Mouse (Mus musculus) lung, embryonic 14.5 days (tissue): ENCODE measurements at regions not wholly inside any gene's neighbourhood (a gene's known extent, or its start where the extent isn't known, plus 50 kb on each side); places are given as distances from the start of the nearest gene placed in this dataset.

ENCODE experiments used
- ATAC-seq: fragments of 200-750 bp; cut with Nextera tagmentation; 2 replicates; pipeline ENCODE4 v1.8.0; 2017; ENCODE audit warnings: mild to moderate bottlenecking, moderate TSS enrichment, moderate library complexity; ENCODE audit not compliant: insufficient read depth
- DNase-seq: peaks from one replicate; pipeline ENCODE4 v3.0.0-alpha.2; 2015
- H3K27ac ChIP-seq: fragments of 300-500 bp; sonication (generic); 2 replicates; pipeline ENCODE4 v1.5.1; 2014; ENCODE audit warnings: low read depth, mild to moderate bottlenecking, moderate library complexity
- H3K27me3 ChIP-seq: fragments of 300-500 bp; sonication (generic); 2 replicates; pipeline ENCODE4 v1.6.1; 2014; ENCODE audit warnings: low read length, control low read depth; ENCODE audit not compliant: insufficient read depth
- H3K36me3 ChIP-seq: fragments of 300-500 bp; sonication (generic); 2 replicates; pipeline ENCODE4 v1.6.1; 2014; ENCODE audit warnings: control low read depth; ENCODE audit not compliant: insufficient read depth
- H3K4me1 ChIP-seq: fragments of 300-500 bp; sonication (generic); 2 replicates; pipeline ENCODE4 v1.6.1; 2014; ENCODE audit warnings: antibody characterized with exemption, control low read depth; ENCODE audit not compliant: insufficient read depth
- H3K4me2 ChIP-seq: fragments of 300-500 bp; sonication (generic); 2 replicates; pipeline ENCODE4 v1.6.1; 2014; ENCODE audit warnings: mild to moderate bottlenecking
- H3K4me3 ChIP-seq: fragments of 300-500 bp; sonication (generic); 2 replicates; pipeline ENCODE4 v1.5.1; 2014; ENCODE audit warnings: low read depth, low read length
- H3K9ac ChIP-seq: fragments of 300-500 bp; sonication (generic); 2 replicates; pipeline ENCODE4 v1.6.1; 2014
- H3K9me3 ChIP-seq: fragments of 300-500 bp; sonication (generic); 2 replicates; pipeline ENCODE4 v1.6.1; 2016; ENCODE audit warnings: low read depth, low read length, control low read depth
- CTCF ChIP-seq: IDR thresholded peaks from 2 replicates; pipeline ENCODE4 v1.5.1; 2016; ENCODE audit warnings: antibody characterized with exemption, low read depth
- WGBS: fragments of 180-500 bp; shearing (Covaris S2); extraction: QIAGEN DNeasy Blood & Tissue Kit; methylation state at CpG from one replicate; pipeline ENCODE4 v1.1.7; 2014; 5-methylcytosine and 5-hydroxymethylcytosine counted together

- 0 out of 2 replicates have a peak, but pooled peaks cover 4% of the 10 kb centered on the region for H3K4me1 ChIP-seq
- H3K27me3 ChIP-seq: no peaks in the 10 kb centered on the region
- WGBS: 38% methylated on average over 13 of the region's 13 CpGs
- no peak overlapping the region for H3K4me2 ChIP-seq
- no peak overlapping the region for H3K9ac ChIP-seq
- no peak overlapping the region for H3K4me3 ChIP-seq
- no peaks in the 10 kb centered on the region for H3K36me3 ChIP-seq
- H3K9me3 ChIP-seq: no peaks in the 10 kb centered on the region
- DNase-seq: peak; percentile 92
- peak; percentile 72 for ATAC-seq
- no peak overlapping the region for H3K27ac ChIP-seq
- peak; percentile 76 for TF ChIP-seq CTCF
Measured at GRCm38 (mm10) chr1:57269679-57270354, 107.6 kb upstream of the 1700066M21Rik start.

GRCm38 (mm10) chr1:57272593-57272992, 104.8 kb upstream of the 1700066M21Rik start:
- ATAC-seq (peak; percentile 52; the same call in 1 of the 2 replicates), DNase-seq (peak; percentile 46)
- H3K4me2 ChIP-seq: no peak overlapping the region
- H3K27me3 ChIP-seq: no peaks in the 10 kb centered on the region
- 43% methylated on average over 5 of the region's 5 CpGs for WGBS
- 0 out of 2 replicates have a peak, but pooled peaks cover 4% of the 10 kb centered on the region for H3K4me1 ChIP-seq
- H3K27ac ChIP-seq: no peak overlapping the region
- H3K9me3 ChIP-seq: no peaks in the 10 kb centered on the region
- H3K36me3 ChIP-seq: no peaks in the 10 kb centered on the region
- H3K9ac ChIP-seq: no peak overlapping the region
- TF ChIP-seq CTCF: no peak
- no peak overlapping the region for H3K4me3 ChIP-seq

- H3K4me3 ChIP-seq: no peak overlapping the region
- TF ChIP-seq CTCF: no peak
- WGBS: 88% methylated on average over 3 of the region's 3 CpGs
- no peak overlapping the region for H3K9ac ChIP-seq
- no peaks in the 10 kb centered on the region for H3K9me3 ChIP-seq
- no peak overlapping the region for H3K4me2 ChIP-seq
- no peaks in the 10 kb centered on the region for H3K4me1 ChIP-seq
- no peak overlapping the region for H3K27ac ChIP-seq
- no peaks in the 10 kb centered on the region for H3K36me3 ChIP-seq
- ATAC-seq: no peak
- no peaks in the 10 kb centered on the region for H3K27me3 ChIP-seq
- DNase-seq: no peak
Measured at GRCm38 (mm10) chr1:57281549-57281948, 95.9 kb upstream of the 1700066M21Rik start.

- WGBS: 88% methylated on average over 1 of the region's 1 CpGs
- DNase-seq (peak; percentile 28), ATAC-seq (no peak)
- Histone ChIP-seq H3K27me3 (no peaks in the 10 kb centered on the region), H3K27ac (no peak overlapping the region), H3K4me1 (no peaks in the 10 kb centered on the region), H3K9me3 (no peaks in the 10 kb centered on the region), H3K4me3 (no peak overlapping the region), H3K4me2 (no peak overlapping the region), H3K9ac (no peak overlapping the region), H3K36me3 (no peaks in the 10 kb centered on the region)
- TF ChIP-seq CTCF: no peak
Measured at GRCm38 (mm10) chr1:57296186-57296585, 81.2 kb upstream of the 1700066M21Rik start.

GRCm38 (mm10) chr1:57298557-57298956, 78.9 kb upstream of the 1700066M21Rik start:
- DNase-seq (no peak), ATAC-seq (no peak)
- Histone ChIP-seq H3K27ac (no peak overlapping the region), H3K9ac (no peak overlapping the region), H3K36me3 (no peaks in the 10 kb centered on the region), H3K4me3 (no peak overlapping the region), H3K4me1 (no peaks in the 10 kb centered on the region), H3K27me3 (no peaks in the 10 kb centered on the region), H3K4me2 (no peak overlapping the region), H3K9me3 (no peaks in the 10 kb centered on the region)
- 75% methylated on average over 5 of the region's 5 CpGs for WGBS
- no peak for TF ChIP-seq CTCF

GRCm38 (mm10) chr1:57301260-57301979, 76.0 kb upstream of the 1700066M21Rik start:
- H3K4me3 ChIP-seq: no peak overlapping the region
- WGBS: 66% methylated on average over 8 of the region's 8 CpGs

GRCm38 (mm10) chr1:57301980-57302331, 75.5 kb upstream of the 1700066M21Rik start:
- WGBS: 63% methylated on average over 6 of the region's 6 CpGs

More at GRCm38 (mm10) chr1:57301260-57301979, 76.0 kb upstream of the 1700066M21Rik start:
- DNase-seq (no peak), ATAC-seq (no peak)
- H3K27me3 ChIP-seq: no peaks in the 10 kb centered on the region
- no peak overlapping the region for H3K27ac ChIP-seq
- H3K4me2 ChIP-seq: no peak overlapping the region
- H3K4me1 ChIP-seq: no peaks in the 10 kb centered on the region
- H3K36me3 ChIP-seq: no peaks in the 10 kb centered on the region
- H3K9ac ChIP-seq: no peak overlapping the region
- no peak for TF ChIP-seq CTCF
- H3K9me3 ChIP-seq: no peaks in the 10 kb centered on the region

More at GRCm38 (mm10) chr1:57301980-57302331, 75.5 kb upstream of the 1700066M21Rik start:
- no peak overlapping the region for H3K4me2 ChIP-seq
- no peak for DNase-seq
- no peak for ATAC-seq
- no peaks in the 10 kb centered on the region for H3K36me3 ChIP-seq
- no peaks in the 10 kb centered on the region for H3K27me3 ChIP-seq
- H3K9me3 ChIP-seq: no peaks in the 10 kb centered on the region
- H3K9ac ChIP-seq: no peak overlapping the region
- H3K4me3 ChIP-seq: no peak overlapping the region
- TF ChIP-seq CTCF: no peak
- no peaks in the 10 kb centered on the region for H3K4me1 ChIP-seq
- H3K27ac ChIP-seq: no peak overlapping the region
